Mouse (Mus musculus): ENCODE measurements around the gene Fggy.

DNA sequence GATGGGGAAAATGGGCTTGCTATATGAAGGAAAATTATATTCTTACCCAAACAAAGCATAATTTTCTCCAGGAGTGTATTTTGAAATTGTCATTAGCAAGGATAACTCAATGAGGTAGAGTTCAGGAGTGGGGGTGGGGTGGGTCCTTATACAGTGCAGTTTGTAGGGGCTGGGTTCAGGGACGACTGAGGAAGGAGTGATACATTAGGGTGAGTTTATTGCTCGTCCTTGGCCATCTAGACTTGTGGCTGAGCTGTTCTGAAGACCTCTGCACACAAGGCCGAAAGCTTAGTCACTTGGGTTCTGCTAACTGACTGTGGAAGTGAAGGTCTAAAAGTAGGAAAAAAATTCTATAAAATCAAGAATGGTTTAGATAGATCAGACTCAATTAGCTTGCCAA, 14.3 kb downstream of the Fggy start:
- no peak for TF ChIP-seq CTCF (IDR thresholded peaks at IDR 0.05; ENCODE audit: low read depth)
- no peak for TF ChIP-seq EP300 (IDR thresholded peaks at IDR 0.05; ENCODE audit: low read depth)

All from liver, embryonic 14.5 days (tissue).